Mouse (Mus musculus): ENCODE measurements around the gene Gm49776.

Gene Gm49776

DNA sequence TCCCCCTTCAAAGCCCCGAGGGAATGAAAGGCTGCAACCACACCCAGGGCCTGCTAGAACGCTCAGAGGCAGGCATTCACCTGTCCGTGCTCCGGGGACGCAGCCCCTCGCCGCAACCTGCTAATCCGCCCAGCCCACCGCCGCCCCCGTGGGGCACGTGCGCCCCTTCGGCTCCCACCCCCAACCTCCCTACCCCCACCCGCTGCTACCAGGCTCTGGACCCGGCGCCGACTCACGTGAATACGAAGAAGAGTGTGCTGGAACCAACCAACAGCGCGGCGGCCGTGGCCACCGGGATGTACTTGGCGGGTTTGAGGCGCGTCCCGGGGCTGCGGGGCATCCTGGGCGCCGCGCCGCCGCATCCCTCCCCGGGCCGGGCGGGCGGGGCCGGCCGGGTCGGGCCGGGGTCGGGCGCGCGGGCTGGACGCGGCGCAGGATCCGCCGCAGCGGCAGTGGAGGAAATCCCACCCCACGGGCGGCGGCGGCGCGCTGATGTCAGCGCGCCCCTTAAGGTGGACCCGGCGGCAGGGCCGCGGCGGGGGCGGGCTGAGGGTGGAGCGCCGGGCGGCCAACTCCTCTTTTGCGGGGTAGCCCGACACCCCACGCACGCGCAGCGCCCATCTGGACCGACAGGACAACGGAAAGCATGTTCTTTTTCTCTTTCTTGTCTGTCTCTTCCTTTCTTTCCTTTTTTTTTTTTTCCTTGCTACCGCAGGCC is 23.3 kb downstream of the Gm49776 start, which contains the start of gene Zdhhc8:
Zdhhc8 (minus strand) TSS at position 466 of the 718 bp plus-strand sequence.
- peak; percentile 75 for DNase-seq (ENCODE audit: low spot score)

DNA sequence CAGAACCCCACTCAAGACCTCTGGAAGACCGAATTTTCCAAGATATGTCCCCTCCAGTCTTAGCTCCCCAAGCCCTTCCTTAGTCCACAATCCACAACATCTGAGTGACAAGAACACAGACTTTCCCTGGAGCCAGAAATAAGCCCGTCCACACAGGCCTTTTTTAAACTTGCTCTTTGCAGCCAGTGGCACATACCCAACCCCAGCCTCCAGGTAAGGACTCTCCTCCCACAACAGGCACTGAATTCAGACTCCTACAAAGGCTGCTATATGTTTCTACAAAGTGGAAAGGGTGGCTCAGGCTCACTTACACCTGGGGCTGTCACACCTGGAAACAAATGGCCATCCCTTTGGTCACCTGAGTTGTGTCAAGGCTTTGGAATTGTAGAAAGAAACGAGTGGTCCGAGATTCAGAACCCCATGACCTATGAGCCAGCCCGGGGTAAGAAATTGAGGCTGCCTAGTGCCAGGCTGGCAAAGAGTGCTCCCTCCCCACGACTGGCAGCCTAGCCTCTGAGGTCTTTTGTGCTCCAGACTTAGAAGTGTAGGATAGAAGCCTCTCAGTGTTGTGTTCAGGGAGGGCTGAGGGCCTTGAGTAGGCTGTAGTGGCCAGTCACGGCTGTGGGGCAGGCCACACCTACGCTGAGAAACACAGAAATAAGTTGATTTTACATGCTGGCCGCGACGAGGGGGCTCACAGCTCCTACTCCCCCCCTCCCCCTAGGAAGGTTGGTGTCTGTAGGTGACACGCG is 24.0 kb downstream of the Gm49776 start:
- DNase-seq (ENCODE audit: low spot score), result no peak

DNA sequence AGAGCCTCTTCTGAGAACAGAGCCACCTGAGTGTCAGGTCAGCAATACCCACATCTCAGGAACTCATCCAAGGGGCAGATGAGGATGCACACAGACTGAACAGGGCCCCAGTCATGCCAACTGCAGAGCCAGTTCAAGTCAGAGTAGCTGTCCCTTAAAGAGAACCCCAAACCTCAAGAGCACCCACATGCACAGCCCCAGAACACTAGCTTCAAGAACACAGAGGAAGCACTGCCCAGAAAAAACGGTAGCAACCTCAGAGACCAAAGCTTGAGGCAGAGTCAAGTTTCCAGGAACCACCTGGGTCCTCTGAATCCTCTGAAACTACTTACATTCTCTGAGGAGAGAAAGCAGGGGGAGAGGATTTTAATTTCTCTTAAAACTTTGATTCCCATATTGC is 24.7 kb downstream of the Gm49776 start:
- no peak for DNase-seq (ENCODE audit: low spot score)

DNA sequence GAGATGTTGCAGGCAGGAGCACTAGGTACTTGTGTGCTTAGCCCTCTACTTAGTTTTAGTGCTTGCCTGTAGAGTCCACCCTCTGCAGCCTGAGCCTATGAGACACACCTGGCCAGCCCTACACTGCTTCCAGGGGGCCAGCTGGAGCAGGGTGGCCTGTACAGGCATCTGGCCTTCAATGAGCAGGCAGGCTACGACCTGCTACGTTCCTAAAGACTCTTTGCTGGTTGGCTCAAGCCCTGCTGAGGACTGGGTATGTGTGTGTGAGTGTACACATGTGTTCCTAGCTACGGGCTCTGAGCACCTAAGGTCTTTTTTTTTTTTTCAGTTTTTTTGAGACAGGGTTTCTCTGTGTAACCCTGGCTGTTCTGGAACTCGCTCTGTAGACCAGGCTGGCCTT is 26.7 kb downstream of the Gm49776 start:
- no peak for DNase-seq (ENCODE audit: low spot score)

DNA sequence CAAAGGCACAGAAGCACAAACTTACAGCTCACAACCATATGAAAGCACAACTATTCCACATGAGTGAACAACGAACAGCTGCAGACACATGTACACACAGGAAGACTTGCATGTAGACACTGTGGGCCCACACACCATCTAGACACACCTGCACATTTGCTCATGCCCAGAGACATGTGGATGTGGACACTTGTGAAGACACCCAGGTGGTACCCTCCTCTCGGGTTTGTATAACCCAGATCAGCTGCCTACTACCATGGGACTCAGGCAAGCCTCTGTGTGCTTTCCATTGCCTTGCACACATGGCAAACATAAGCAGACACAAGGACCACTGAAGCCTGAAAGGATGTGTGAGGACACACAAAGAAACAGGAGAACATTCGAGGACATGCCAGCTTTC is 27.1 kb downstream of the Gm49776 start:
- DNase-seq (ENCODE audit: low spot score), result no peak

DNA sequence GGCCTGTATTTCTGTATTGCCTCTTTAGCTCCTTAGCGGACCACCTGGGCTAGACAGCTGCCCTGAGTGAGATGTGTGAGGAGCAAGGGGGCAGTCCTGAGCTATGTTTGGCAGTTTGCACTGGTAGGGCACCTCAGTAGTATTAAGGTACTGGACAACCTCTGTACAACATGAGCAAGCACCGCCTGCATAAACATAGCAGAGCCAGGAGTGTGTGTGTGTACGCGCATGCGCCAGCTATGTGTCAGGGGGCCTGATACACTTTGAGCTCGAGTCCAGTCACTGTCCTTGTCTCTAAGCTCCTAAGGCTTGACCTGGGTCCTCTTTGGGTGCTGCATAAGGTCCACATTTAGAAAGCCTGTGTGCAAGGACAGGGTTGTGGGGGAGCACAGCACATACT is 27.5 kb downstream of the Gm49776 start:
- DNase-seq (ENCODE audit: low spot score), result no peak

DNA sequence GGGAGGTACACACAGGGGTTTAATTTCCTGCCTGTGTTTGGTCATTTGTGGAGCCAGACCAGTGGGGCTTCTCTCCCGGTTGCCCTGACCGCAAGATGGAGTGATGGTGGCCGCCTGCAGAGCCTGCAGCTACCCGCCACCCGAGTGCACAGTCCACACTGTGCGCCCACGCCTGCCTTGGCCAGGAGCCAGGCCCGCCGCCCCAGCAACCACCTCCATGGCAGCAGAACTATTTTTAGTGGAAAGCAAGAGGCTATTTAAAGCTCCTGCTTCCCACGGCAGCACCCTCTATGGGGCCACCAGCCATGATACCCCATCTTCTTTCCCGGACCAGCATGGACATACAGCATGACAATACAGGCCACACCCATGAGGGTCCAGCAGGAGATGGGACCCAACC is 28.5 kb downstream of the Gm49776 start:
- no peak for DNase-seq (ENCODE audit: low spot score)

DNA sequence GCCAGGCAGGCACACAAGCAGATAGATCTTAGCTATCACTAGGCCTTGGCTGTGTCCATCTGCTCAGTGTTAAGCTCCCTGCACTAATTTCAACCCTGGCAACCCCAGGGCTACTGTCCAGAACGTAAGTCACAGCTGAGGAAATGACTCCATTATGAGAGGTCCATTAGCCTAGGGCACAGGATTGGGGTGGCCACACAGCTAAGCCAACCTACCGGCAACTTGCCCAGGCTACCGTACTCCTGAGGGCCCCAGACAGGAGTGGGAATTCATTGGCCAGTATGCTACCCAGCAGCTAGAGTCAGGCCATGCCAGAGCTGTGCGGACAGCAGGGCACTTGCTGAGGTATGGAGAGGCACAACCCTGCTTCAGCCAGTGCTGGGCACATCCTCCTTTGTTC is 29.3 kb downstream of the Gm49776 start:
- DNase-seq (ENCODE audit: low spot score), result no peak

DNA sequence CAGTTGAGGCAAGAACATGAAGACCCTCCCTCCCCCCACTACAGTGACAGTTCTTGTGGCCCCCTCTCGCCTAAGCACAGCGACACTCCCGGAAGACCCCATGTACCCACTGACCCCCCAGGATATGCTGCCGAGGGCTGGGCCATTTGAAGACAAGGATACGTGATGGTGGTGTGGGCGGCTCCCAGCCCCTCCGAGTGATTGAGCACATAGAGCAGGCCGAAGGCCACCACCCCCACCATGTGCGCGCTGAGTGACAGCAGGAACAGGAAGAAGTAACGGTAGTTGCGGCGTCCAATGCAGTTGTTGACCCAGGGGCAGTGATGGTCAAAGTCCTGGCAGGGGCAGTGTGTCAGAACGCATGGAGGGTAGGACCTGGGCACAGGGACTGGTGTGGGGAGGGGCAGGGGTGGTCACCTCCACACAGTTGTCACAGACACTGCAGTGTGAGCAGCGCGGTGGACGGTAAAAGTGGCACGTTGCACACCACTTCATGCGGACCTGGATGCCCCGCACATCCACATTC is 30.2 kb downstream of the Gm49776 start:
- DNase-seq (ENCODE audit: low spot score), result no peak

DNA sequence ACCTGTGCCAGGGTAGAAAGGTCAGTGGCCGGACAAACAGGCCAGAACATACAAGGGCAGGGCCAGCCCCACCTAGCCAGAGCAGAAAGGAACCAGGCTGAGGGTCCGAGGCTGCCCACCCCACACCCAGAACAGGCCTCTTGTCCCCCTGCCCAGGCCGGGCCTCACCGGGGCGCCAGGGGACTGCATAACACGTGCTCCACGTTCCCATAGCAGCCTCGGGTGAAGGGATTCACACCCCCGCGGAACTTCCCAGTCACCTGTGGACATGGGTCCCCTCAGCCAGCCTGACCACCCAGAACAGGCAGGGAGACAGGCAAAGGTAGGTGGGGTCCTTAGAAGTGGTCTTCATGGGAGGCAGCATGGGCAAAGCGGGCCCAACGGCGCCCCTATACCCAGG is 30.9 kb downstream of the Gm49776 start:
- no peak for DNase-seq (ENCODE audit: low spot score)

DNA sequence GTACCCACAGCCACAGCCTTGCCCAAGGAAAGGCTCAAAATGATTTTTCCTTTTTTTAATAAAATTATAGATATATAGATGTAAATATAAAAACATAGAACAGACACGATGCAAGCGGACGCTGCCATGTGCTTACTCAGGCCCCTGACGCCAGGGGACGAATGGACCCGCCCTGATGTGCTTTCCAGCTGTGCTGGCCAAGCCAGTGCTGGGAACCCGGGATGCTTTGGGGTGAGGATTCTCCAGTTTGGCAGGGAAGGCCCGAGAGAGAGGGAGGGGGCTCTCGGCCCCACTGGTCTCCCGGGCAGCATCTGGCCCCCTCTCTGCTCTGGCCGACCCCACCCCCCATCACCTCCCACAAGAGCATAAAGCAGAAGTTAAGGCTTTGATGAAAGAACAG is 35.9 kb downstream of the Gm49776 start:
- no peak for DNase-seq (ENCODE audit: low spot score)

DNA sequence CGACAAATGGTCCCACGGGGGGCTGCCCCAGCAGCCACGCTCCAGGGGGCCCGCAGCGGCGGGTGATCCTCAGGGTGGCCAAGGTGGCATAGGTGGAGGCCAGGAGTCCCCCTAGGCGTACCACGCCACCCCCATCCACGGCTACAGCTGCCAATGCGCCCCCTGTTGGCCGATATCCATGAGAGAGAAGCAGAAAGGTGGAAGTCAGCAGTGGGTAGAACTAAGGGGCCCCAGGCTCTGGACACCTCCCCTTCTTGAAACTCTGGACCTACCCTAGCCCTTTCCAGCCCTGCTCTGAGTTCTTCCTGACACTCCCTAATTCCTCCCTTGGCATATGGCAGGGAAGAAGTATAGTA is 36.6 kb downstream of the Gm49776 start:
- no peak for DNase-seq (ENCODE audit: low spot score)

DNA sequence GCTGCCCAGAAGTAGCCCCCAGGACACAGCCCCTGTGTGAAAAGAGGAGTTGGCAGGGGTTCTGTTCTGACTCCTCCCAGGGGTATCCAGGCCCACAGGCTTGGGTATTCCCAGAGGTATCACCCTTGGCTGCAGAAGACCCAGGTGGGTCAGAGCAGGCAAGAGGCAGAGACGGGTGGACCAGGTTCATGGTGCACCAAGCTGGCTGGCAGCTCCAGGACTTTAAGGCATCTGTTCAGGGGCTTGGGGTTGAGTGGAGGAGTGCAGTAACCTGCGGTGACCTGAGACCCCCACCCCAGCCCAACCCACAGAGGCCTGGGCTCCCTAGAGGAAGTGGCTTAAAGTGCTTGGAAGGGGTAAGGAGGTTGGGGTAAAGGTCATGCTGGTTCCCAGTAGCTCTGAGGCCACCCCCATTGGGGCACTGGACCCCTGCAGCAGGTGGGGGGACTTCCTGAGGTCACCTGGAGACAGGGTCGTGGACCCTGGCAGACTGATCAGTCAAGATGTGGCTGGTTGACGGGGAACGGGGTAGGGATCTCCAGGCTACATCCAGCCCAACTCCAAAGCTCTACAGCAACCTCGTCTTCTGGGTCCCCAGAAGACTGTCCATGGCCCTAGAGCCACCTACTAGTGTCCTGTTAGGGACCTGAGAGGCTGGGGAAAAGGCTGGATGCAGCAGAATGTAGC is 37.1 kb downstream of the Gm49776 start:
- no peak for DNase-seq (ENCODE audit: low spot score)

DNA sequence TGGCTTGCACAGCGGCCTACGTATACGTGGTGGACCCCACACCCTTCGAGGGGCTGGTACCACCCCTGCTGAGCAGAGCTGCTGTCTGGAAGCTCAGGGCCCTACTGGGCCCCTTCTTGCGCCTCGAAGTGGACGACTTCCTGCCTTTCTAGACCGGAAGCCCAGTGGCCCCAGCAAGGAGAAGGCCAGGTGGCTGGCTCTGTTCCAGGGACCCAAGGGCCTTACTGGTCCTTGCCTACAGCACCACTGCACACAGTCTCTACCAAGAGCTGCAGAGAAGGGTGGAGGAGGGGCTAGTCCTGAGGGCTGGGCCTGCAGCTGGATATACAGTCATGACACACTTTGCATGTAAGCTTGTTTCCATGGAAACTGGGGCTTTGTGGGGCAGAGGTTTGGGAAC is 38.1 kb downstream of the Gm49776 start:
- no peak for DNase-seq (ENCODE audit: low spot score)

DNA sequence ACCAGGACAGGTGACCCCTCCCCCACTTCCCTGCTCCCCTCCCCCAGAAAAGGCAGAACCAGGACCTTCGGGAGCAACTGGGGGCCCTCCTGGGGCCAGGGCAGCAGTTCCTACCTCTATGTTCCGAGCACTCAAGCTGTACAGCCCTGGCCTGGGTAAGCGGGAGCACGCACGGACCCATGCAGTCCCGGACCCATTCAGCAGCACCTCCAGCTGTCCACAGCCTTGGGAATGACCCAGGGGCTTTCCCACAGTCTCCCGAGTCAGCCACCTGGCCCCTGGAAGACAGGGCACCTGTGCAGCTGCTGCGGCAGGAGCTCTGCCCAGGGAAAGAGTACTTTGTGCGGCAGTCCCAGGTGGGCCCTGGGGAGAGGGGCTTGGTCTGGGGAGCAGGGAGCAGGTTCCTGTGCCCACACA is 39.5 kb downstream of the Gm49776 start:
- DNase-seq (ENCODE audit: low spot score), result no peak

DNA sequence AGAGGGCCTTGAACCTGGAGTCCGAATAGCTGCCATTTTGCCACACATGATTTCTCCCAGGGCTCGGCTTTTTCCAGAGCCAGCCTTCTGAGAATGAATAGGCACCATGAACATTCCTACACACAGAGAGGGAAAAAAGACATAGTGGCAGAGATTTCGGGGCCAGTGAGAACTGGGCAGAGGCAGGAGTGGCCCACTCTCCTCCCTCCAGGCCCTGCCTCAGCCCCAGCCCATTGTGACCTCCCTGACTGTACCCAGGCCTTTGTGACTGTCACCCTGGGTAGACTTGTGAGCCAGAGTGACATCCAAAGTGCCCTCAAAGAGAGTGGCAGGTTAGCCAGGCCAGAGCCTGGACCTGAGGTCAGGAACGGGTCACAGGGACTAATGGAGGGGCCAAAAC is 40.5 kb downstream of the Gm49776 start, which contains the start of gene Ccdc188:
Ccdc188 (plus strand) TSS at position 301 of the 400 bp plus-strand sequence.
- no peak for DNase-seq (ENCODE audit: low spot score)

DNA sequence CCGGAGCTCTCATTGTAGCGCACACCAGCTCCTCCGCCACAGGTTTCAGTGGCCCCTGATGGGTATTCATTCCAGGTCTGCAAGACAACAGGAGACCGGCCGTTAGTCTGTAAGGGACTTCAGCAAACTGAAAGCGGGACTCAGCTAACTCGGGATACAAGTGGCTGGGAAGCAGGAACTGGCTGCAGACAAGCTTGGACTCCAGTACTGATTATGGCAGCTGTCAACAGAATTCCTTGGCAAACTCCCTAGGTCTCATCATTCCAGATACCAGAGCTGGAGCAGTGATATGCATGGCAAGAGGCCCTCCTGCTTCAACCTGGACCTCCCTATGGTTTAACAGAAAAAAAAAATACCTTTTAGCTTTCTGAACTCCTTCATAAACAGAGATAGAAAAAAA is 43.3 kb downstream of the Gm49776 start:
- no peak for DNase-seq (ENCODE audit: low spot score)

DNA sequence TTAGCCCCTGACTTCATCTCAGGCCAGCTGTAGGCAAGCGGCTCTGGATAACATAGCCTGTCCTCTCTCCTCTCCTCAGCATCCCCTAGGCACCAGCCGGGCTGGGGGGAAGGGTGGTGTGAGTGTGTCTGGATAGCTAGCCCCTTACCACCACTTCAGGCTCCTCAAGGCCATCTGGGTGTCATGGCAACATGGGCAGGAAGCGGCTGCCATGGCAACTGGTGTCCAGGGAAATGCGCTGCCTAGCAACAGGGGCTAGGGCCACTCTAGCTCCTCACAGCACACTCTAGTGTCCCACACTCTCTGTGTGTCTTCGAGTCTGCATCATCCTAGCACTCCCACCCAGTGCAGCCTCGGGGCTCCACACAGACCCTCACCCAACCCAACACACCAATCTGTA is 44.4 kb downstream of the Gm49776 start:
- no peak for DNase-seq (ENCODE audit: low spot score)

DNA sequence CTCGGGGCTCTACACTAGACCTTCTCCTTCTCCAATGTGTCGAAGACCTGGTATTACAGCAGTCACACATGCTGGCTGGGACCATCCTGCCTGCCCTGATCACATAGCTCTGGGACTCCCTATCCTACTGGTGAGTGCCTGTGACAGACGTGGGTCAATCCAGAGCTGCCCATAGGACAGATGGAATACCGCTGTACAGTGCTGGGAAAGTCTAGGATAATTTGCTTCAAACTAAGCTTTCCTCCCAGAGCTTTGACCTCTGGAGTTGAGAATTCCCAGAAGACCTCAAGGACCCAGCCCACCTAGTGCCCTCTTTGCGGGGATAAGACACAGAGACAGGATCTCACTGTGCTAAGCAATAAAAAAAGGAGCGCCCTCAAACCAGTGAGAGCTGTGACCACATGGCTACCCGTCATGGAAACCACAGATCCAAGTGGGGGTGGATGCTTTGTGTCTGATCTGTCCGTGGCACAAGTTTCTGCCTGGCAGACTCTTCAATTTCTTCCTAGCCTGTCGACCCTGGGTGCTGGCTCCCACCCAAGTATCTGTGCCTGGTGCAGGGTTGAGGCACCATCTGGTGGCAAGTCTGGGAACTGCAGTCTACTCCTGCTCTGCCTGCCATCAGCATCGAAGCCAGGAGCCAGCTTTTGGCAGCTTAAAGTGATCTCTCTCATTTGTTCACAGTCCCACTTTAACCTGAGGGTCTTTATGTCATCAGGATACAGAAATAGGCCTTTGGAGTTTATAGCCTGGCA is 46.5 kb downstream of the Gm49776 start:
- DNase-seq (ENCODE audit: low spot score), result peak; percentile 75

DNA sequence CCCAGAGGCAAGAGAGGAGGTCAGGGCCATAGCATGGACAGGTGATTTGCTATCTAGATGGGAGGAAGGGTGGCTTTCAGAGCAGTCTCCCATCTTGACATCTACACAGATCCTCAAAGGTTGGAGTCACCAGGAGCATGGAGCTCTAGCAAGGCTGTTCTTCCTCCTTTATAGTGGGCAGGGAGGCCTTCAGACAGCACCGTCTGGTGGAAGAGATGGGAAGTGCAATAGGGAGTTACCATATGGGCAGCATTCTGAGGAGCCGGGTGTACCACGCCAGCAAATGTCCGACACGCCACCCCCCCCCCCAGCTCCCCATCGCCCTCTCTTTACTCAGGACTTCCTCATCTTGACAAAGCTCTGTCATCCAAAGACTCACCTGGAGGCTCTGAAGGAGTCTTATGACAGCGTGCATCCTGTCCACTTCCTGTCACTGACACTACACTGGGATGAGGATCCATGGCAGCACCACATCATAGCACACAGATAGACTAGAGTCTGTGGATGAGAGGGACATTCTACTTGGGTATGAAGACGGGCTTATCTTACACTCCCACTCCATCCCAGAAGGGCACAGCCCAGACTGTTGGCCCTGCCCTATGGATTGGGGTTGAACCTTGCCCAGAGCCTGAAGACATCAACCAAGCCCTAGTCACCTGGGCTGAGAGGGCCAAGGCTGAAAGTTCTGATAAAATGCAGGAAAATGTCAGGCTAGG is 47.3 kb downstream of the Gm49776 start:
- DNase-seq (ENCODE audit: low spot score), result no peak

DNA sequence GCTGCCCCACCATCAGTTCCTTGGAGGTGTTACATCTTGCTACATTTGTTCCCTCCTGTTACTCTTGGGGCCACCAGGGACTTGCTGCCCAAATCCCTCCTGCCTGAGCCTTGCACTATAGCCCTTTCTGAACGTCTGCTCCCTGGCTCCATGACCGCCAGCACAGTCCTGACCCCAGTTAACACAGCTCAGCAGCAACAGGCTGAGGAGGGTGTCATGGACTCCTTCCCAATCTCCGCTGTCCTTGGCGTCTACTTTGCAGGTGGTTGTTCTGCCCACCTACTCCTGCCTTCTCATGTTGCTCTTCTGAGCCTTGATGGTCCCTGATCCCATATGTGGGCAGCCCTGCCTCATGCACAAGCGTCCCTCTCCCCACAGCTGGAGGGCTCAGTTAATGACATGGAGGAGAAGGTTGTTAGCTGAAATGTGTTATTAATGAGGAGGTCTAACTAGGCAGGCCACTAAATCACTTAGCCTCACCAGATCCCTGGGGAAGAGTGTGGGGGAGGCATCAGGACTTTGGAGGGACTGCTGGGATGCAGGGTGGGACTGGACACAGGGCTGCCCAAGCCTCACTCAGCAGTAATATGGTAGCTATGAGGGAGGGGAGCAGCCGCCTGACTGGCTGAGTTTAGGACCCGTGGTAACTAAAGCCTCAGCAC is 54.6 kb downstream of the Gm49776 start:
- no peak for DNase-seq (ENCODE audit: low spot score)

All from testis, postnatal 14 days (tissue).